Mouse (Mus musculus): ENCODE data around the gene Dnah6.

The Dnah6 gene

DNA sequence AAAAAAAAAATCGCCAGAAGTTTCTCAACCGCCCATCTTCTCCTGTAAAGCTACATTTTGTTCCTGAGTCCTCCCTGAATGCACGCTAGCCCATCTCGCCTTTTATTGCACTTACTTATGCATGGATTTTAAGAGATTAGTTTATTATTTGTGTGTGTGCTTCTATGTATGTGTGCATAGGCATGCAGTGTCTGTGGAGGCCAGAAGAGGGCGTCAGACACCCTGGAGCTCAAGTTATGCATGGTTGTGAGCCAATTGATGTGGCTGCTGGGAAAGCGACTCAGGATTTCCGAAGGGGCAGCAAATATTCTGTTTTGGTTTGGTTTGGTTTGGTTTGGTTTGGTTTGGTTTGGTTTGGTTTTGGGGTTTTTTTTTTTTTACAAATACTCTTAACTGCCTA, 78.0 kb downstream of the Dnah6 start:
- no peak for DNase-seq (ENCODE audit: low spot score in 2 of 2)

DNA sequence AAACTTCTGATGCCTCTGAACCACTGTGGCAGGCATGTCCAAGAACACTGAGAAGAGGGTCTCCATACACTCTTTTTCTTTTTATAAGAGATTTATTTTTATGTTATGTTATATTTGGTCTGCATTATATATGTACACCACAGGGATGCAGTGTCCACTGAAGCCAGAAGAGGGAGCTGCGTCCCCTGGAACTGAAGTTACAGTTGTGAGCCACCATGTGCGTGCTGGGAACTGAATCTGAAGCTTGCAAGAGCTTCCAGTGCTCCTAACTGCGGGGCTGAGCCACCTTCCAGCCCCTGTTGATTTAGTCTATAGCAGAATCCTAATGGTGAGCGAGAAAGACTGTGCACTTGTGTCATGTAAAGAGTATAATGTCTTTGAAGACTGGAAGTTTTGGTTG, 78.7 kb downstream of the Dnah6 start:
- no peak for DNase-seq (ENCODE audit: low spot score in 2 of 2)

DNA sequence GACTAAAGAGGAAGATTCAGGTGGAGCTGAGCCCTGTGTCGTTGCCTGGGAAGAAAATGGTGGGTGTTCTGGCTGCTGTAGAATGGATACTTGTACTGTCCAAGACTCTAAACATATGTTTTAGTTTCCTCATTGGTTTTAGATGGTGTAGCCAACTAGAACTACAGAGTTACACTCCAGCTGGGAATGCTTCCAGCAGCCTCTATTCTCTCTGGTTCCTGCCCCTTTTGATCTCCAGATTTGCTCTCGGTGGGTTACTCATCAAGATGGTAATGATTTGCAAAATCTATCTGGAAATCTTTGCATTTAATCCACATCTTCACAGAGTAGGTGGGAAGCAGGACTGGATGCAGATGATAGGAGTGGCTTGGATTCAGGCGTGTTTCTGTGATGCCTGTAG, 80.6 kb downstream of the Dnah6 start:
- DNase-seq (ENCODE audit: low spot score in 2 of 2) = no peak

DNA sequence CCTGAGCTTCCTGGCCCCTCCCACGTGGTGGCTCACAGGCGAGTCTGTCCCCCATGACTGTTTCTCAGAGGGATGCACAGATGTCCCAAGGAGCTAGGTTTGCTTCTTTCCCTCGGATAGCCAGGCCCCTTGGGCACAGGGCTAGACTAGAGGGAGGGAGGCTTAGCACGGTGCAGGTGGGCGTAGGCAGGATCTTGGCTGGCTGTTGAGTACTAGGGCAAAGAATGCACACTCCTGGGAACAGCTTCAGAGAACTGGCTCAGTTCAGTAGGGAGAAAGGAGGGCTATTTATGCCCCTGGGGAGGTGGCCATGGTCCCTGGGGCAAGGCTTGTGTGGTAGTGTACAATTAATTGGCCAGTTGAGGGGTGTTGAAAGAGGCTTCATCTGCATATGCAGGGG, 88.7 kb downstream of the Dnah6 start:
- DNase-seq (ENCODE audit: low spot score in 2 of 2) = no peak

DNA sequence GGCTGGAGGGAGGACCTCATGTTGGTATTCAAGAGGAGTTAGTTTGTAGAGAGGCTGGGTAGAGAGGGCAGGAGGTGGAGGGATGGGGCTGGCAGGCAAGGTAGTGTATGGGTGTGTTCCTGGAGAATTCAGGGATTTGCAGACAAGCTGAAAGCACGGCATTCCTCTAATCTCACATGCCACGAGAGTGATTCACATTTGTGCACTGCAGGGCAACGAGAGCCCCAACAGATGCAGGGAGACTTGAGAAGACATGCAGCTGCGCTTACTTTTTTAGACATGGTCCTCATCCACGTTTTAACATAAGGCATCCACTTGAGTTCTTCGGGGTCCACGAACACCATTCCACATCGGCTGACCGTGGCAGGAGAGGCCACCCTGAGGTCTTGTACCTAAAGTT, 93.9 kb downstream of the Dnah6 start:
- no peak for DNase-seq (ENCODE audit: low spot score in 2 of 2)

DNA sequence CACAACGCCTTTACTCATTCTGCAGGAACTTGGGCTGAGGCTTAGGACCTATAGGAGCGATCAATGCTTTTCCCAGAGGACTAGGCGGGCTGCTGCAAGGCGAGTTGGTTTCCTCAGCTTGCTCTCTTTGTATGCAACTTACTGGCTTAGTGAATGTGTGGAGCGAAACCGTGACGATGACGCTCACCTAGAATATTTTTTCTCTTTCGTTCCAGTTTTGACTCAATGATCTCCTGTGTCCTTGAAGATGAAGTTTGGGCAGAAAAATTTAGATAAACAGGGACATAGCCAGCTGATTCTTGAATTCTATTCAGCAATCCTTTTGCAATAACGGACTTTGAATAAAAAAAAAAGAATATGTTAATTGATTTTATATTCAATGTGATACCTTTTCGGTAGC, 101.1 kb downstream of the Dnah6 start:
- DNase-seq (ENCODE audit: low spot score in 2 of 2) = no peak

DNA sequence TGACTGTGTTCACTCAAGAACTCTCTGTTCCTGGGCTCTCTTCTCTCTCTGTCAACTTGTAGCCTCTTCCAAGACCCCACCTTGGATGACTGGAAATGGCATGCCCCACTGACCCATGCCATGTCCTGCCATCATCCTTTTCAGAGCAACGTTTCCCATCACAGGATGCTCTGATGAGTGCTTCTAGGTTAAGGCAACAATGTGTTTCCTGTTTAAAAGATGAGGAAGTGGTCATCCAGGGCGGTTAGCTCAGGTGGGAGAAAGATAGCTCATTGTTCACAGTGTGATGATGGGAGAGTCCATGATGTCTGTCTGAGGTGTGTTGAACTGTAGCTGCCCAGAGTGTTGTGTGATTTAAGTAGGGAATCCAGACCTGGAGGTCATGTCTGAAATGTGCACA, 107.6 kb downstream of the Dnah6 start:
- DNase-seq (ENCODE audit: low spot score in 2 of 2) = no peak

DNA sequence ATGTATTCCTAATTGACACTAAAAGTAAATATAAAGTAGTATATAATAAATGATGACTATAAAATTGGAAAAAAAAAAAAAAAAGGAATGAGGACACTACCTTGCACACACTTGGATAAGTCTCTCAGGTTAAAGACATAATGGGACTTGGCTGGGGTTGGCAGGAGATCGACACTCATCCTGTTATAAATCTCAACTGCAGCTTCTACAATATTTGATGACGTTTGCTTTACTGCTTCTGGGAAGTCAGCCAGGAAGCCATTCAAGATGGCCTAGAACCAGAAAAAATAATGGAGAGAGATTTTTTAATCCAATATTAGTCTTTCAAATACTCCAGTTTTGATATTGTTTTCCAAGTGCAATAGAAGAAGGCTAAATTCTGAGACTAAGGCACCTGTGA, 108.1 kb downstream of the Dnah6 start:
- no peak for DNase-seq (ENCODE audit: low spot score in 2 of 2)

DNA sequence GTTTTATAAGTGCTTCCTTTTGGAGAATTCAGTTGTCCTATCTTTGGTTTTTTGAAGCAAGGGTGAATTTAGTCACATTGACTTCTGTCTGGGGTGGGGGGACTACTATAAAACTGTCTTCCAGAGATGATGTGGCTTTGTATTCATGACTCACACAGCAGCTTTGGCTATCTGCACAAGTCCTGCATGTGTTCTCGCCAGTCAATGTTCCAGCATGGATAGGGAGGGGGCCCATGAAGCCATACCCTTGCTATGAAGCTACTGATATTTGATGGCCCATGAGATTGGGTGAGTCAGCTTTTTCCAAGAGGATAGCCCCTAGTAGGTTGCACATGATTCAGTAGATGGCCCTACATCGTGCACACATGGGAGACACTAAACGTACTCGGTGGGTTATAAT, 128.3 kb downstream of the Dnah6 start:
- no peak for DNase-seq (ENCODE audit: low spot score in 2 of 2)

DNA sequence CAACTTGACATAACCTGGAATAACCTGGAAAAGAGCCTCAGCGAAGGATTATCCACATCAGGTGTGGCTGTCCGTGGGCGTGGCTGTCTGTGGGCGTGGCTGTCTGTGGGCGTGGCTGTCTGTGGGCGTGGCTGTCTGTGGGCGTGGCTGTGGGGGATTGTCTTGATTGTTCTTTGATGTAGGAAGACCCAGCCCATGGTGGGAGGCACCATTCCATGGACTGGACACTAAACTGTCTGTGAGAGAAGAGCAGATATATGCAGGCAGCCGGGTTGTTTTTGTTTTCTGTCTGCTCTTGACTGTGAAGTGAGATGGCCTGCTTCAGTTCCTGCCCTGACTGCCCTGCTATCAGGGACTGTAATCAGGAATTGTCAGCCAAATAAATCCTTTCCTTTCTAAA, 130.6 kb downstream of the Dnah6 start:
- no peak for DNase-seq (ENCODE audit: low spot score in 2 of 2)

DNA sequence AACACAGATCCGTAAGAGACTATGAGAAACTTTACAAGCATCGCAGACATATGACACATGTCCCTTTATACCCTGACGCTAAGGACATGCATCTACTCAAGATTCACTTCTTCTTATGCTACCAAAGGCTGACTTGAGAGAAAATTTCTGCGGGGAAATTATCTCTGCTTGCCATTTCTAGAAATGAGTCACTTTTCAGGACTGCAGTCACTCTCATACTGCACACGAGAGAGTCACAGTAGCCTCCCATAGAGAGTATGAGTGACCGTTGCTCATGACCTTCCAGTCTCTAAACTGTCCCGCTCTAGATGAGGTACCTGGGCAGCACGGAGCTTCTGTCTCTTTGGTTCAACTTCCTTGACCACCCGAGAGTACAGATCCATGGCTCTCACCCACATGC, 138.9 kb downstream of the Dnah6 start:
- no peak for DNase-seq (ENCODE audit: low spot score in 2 of 2)

DNA sequence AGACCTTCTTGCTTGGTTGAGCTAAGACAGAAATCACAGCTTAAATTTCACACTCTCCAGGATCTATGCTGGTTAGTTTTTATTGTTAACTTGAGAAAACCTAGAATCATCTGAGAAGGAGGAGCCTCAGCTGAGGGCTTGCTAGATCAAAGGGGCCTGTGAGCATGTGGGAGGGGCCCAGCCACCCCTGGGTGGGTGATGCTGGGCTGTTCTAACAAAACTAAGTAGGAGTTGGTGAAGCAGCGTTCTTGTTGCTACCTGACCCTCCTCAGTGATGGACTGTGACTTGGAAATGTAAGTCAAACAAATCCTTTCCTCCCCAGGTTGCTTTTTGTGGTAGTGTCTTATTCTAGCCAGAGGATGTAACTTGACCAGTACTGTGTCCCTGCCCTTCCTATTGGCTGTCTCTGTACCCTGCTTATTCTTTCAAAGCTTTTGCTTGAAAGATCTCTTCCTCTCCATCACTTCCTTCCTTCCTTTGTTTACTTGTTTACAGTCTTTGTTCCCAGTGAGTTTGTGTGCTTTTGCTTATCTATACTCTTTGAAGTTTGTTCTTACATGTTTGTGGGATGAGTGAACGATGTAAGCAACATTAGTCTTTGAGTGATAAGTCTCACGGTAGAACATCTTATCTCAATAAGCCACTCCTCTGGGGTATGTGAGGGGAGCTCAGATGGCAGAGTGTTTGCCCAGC, 149.2 kb downstream of the Dnah6 start:
- DNase-seq (ENCODE audit: low spot score in 2 of 2) = no peak

DNA sequence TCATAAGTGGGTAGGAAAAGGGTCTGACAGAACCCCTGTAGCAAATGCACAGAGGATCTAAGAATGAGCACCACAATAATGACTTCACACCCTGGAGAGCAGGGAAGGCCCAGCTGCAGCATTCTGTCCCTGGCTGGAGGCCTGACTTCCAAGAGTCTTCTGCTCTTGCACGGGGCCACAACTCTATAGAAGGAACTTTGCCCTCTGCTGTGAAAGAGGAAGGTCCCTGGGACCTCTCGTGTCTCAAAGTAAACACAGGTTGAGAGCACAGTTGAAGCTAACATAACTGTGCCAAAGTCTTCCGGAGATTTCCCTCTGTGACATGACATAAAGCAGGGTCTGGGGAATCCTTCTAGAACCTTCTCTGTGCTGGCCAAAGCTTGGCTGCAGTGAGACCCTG, 150.2 kb downstream of the Dnah6 start:
- DNase-seq (ENCODE audit: low spot score in 2 of 2) = no peak

DNA sequence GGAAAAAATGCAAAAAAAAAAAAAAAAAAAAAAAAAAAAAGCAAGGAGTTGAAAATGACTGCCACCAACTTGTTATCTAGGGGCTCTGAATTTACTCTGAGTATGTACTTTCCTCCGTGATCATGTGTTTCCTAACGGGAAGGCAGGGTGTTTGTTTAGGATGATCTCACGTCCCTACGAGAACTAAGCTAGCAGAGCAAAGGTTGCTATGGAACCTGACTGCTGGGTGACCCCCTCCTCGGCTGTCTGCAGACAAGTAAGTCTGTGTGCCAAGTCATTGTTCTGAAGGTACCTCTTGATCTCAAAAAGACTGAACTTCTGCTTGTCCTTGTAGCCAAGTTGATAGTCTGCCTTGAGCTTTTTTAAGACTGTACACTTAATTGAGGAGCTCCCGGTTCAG, 150.8 kb downstream of the Dnah6 start:
- DNase-seq (ENCODE audit: low spot score in 2 of 2) = no peak

DNA sequence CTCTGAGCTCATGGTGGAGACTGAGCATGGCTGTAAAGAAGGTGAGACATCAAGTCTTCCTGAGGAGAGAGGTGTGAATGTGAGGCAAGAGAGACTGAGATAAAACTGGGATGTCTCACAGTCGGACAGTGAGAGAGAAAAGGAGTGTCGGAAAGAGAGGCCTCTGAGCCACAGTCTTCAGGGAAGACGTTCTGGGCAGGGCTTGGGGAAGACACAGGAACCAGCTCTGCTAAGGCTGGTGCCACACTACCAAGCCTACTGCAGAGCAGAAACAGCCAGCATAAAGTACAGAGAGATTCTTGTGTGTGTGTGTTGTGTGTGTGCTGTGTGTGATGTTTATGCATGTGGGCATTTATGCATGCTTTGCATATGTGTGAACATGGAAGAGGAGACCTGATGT, 156.9 kb downstream of the Dnah6 start:
- no peak for DNase-seq (ENCODE audit: low spot score in 2 of 2)

DNA sequence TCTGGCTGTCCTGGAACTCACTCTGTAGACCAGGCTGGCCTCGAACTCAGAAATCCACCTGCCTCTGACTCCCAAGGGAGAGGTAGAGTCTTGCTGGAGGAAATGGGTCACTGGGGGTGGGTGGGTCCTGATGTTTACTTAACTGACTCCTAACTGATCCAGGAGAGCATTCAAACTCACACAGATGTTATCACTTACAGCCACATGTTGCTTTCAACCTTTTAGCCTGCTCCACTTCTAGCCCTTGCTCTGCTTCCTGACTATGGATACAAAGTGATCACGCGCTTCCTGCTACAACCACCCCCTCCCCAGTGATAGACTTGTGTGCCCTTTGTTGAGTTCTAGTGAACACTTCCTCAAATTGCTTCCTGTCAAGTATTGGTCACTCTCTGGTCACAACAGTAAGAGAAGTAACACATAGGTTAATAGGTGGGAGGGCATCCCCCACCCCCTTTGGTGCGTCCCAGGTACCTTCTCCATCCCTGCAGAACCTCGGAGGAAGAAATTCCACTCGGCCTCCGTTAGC, 161.8 kb downstream of the Dnah6 start:
- DNase-seq (ENCODE audit: low spot score in 2 of 2) = no peak

DNA sequence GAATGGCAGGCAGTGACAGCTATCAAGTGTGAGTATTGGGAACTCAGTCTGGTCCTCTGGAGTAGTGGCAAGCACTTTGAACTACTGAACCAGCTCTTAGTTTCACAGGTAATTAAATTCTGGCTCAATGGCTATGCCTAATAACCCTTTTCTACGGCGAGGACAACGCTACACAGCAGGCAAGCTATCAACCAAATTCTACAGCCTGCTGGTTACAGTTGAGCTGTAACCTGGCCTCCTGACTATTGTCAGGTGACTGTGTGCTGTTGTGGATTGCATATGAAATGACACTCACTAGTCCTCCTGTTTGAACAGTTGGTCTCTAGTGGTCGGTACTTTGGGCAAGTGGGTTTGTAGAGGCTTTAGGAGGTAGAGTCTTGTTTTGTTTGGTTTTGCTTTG, 162.3 kb downstream of the Dnah6 start:
- no peak for DNase-seq (ENCODE audit: low spot score in 2 of 2)

DNA sequence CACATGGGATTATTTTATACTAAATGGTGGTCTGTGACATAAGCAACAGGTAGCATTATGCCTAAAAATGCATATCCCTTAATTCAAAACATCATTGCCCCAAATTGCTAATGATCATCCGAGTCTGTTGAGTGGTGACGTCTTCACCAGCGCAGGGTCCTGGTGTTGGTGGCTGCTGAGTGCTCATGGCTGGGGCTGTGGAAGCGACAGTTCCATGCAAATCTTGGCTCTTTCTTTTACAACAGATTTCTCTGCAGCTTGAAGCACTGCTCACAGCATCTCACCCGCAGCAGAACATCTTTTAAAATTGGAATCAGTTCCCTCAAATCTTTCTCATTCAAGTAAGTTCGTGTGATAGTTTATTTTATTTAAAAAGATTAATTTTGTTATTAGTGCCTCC, 166.1 kb downstream of the Dnah6 start:
- no peak for DNase-seq (ENCODE audit: low spot score in 2 of 2)

DNA sequence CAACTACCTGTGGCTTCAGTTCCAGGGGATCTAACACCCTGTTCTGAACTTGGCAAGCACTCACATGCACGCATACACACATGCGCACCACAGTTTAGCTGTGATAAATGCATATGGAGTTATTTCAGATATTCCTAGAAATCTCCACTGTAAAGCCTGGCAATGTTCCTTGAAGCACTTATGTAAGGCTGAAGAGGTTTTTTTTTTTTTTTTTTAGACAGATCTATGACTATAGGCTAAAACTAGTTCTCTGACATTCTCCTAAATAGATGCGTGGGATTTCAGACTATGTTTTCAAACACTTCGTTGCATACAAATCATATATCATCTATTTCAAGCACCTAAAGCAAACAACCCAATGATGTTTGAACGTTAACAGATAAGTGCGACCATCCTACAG, 166.6 kb downstream of the Dnah6 start:
- no peak for DNase-seq (ENCODE audit: low spot score in 2 of 2)

DNA sequence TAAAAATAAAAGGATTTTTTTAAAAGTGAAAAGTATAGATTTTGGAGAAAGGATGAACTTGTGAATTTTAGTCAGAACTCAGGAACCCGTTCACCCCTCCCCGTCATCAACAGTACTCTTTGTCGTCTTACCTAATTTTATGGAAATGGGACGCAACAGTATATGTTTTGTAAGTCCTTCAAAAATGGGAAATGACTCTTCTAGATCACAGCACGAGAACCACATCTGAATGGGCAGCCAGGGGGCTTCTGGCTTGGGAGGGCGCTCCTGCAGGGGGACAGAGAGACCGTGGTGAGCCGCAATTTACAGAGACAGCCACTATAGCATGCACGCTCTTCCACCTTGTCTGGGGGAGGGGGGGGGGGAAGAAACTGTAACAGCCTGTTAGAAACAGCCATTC, 167.9 kb downstream of the Dnah6 start:
- no peak for DNase-seq (ENCODE audit: low spot score in 2 of 2)

DNA sequence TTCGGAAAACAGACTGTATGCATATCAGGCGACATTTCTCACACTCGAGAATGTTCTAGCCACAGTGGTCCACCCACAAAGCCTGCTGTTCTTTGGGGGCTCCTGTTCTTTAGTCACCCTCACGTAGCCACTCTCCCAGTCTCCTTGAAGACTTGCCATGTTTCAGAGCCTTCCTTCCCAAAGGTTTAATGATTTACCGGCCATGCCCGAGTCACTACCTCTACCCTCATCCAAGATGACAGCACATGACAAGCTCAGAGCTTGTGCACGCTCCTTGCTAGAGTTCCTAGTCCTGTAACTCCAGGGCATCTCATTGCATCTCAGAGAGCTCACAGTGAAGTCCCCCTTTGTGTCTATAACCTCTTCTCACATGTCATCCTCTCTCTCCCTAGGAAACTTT, 174.2 kb downstream of the Dnah6 start:
- no peak for DNase-seq (ENCODE audit: low spot score in 2 of 2)

DNA sequence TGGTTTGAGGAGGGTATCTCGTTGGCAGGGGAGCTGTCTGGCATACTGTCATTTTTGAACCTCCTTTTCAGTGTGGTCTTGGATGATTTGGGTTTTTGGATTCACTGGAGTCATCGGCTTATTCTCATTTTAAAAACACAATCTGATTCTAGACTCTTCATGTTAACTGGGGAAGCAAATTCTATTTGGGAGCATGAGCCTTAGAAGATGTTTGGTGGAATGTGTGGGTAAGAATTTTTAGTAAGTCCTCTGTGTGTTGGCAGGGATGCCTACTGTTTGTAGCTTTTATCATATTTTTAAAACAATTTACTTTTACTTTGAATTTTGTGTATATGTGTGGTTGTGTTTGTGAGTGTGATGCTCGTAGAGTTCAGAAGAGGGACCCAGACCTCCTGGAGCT, 175.5 kb downstream of the Dnah6 start:
- DNase-seq (ENCODE audit: low spot score in 2 of 2) = no peak

DNA sequence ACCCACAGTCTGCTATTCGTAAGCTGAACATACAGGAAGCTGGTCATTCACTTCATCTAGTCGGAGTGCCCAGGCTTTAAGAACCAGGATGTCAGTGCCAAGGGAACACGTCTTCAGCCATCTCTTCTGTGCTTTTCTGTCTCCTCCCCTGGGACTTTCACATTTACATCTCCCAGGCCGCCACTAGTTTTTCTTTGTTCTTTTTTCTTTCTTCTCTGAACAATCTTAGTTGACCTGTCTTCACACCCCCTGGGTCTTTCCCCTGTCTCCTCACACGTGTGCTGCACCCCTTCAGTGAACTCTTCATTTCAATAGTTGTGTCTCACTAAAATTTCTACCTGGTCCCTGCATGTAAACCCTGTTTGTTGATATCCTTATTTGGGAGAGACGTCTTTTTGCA, 179.2 kb downstream of the Dnah6 start:
- no peak for DNase-seq (ENCODE audit: low spot score in 2 of 2)

DNA sequence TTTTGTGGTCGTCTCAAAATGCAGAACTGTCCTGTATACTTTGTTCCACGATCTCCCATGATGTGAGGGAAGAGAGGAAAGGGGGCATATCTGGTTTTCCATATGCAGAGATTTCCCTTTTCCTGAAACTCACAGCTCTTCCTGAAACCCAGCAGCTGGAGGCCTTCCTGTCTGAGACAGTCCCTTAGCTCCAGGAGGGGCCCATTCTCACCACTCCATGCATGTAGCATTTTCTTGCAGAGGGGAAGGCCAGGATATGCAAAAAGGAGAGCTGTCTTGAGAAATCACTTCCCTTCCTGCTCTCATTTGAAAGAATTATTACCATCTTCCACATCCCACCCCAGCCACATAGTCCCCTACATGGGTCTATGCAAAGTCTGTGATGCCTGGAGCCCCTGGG, 183.2 kb downstream of the Dnah6 start:
- no peak for DNase-seq (ENCODE audit: low spot score in 2 of 2)
